Mouse (Mus musculus): ENCODE data around the gene Pbx1.
A peak's percentile ranks its signal among the peaks of the same experiment; 100 is the strongest.

Gene Pbx1

DNA sequence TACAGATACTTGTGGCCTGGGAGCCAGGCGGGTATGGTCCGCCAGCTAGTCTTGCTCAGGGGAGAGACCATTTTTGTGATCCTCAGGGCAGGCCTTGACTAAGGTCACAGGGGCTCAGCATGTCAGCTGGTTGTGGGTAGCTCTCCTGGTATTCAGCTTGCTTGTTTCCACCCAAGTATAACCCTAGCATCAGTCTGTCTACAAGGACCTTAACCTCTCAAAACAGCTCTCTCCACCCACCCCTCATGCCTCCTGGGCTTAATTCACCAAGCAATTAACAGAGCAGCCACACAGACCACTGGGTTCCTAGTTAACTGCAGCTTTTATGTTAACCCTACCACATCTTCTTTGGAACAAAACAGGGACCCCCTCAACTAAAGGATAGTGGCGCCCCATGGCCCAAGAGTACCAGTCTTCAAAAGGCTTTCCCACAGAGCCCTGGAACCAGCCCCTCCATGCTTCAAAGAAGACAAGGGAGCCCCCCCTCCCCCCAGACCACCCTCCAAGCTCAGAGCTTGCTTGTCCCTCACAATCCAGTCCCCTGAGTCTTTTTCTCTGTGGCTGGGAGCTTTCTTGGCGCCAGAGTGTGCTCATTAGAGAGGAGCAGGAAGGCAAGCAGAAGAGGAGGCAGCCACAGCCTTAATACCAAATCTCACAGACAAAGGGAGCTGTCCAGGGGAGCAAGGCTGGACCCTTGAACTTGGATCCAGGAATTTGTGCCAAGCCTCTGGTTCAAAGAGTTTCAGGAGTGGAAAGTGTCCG lies 48.1 kb downstream of the Pbx1 start:
- peak; percentile 58 for DNase-seq

DNA sequence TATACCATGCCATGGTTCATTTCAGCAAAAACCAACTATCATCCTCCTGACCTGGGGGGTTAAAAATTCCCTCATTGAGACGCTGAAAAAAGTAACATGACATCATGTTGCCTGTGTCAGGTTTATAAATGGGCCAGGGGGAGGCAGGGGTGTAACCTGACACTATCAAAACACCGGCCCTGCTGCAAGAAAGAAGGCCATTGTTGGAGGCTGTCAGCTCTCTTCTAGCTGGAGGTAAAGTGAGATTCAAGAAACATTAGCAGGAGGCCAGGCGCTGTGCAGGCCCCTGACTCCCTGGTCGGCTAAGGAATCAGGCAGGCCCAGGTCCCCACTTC lies 49.3 kb downstream of the Pbx1 start:
- no peak for DNase-seq

DNA sequence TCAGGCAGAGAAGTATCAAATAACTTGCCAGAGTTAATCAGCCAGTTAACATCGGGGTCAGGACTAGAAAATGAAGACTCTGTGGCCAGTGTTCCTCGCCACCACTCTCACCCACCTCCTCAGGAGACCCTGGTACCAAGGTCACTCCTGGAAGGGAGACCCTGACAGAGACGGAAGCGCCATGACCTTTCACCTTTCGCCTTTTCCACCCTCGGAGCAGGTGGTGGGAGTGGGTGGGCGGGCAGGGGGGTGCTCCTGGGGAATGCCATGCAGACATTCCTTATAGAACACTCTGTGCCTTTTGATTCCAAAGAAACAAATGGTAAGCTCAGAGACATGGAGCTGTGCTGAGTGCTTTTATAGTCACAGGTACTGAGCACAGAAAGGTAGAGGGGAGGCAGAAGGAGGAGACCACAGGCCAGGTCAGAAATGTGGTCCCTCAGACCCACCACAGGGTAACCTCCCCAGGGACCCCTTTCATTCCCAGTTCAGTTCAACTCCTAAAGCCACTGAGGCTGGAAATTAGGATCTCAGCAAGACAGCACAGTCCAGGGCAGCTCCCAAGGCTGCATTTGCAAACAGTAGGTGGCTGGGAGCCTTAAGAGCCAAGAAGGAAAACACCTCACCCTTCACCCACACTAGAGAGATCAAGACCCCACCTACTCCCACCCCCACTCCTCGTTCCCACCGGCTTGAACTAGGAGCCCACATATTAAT lies 49.8 kb downstream of the Pbx1 start:
- no peak for DNase-seq

DNA sequence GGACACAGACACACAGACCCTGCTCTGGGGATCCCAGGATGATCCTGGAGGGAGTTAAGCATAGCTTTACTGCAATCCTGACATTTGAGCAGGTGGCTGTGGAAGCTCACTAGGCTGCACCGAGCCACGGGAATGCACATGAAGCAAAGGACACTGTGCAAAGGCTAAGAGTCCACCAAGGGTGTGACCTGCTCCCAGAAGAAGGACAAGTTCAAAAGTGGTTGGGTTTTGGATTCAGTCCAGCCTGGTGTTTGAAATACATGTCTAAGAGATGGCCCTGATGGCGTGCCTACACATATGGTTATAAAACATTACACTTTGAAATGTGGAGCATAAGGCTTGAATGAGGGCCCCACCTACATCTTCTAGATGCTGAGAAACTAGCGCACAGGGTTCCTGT lies 50.6 kb downstream of the Pbx1 start:
- peak; percentile 55 for DNase-seq

DNA sequence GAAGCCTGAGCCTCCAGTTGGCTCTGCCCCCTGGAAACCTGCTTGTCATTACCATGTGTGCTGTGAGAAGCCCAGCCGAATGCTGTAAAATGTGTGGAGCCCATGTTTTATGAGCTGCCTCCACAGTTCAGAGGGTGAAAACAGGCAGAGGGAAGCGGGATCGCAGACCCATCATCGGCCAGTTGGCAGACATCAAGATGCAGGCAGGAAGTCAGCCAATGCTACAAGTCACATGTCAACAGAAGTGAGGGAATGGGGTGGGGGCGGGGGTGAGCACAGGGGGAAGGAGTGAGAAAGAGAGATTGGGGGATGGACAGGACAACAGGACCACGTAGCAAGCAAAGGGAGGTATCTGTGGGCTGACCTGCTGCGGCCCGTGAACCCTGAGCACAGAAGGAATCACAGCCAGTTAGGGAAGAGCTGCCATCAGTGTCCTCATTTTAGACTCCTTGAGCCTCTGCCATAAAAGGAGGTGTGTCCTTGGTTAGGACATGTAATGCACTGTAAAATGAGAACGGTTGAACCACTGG lies 51.8 kb downstream of the Pbx1 start:
- peak; percentile 79 for DNase-seq

DNA sequence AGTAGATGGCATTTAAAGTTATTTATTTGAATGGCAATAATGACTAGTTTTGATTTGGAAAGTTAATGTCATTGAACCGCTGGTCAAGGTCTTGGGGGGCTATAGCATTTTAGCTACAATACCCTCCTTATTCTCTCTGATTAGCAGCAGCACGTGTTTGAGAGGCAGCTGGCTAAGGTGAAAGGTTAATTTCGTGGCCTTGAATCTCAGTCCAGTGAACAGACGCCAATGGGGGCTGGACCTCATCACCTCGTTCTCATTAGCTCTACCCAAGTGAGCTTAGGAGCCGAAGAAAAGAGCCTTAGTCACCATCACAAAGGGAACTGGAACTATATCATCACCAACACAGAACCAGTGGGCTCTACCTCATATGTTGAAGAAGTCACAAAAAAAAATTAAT lies 54.4 kb downstream of the Pbx1 start:
- no peak for DNase-seq

DNA sequence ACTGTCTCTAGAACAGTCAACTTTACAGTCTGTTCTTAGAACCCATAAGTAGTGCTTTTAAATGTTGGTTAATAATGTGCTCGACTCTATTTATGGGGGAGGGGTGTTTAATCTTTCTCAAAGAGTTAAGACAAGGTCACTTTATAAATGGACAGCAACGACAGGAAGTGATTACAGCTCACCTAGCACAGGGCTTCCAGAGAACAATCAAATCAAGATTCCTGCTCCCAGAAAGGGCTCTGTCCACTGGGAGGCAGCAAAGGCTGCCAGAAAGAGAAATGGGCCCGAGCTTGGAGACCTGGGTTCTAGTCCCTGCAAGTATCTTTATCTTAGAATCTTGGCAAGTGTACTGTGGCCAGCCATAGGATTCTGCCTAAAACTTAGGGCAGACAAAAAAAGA lies 55.7 kb downstream of the Pbx1 start:
- peak; percentile 61 for DNase-seq

DNA sequence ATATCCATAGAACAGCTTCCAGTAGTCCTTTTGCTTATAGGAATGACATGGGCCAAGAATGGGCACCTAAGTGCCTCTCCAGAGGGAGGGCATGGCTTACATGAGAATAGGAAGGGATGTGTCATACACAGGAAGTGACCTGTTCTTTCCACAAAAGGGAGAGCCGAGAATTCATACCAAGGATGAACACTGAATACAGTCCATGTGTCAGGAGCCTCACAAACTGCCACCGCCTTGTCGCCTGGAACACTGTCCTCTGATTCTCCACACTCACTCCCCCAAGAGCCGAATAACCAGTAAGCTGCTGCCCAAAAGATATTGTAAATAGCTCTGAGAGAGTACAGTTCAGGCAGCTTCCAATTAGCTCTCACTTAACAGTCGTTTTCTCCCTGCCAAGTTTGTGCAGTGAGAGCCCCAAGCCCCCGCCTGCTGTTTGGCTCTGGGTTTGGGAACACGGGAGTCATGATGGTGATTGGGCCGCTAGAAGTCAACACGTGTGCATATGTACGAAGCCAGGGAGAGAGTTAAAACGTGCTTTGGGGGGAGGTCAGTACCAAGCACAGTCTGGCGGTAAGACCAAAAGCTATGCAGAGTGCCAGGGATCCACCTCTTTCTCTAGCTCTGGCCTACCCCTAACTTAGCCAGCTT lies 57.0 kb downstream of the Pbx1 start:
- no peak for DNase-seq

DNA sequence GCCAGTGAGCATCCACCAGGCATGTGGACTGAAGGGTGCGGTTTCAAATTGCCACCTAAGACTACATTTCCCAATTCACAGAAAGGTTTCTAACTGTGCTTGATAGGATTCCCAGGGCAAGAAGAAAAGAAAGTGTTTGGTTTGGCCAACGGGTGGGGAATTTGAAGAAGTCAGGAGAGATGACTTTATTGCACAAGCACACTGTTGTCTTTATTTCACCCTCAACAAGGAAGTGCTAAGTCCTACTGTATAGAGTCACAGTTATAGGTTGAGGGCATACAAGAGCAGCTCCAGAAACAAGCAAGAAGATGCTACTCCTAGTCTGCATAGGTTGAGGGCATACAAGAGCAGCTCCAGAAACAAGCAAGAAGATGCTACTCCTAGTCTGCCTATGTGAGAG lies 60.0 kb downstream of the Pbx1 start:
- no peak for DNase-seq

DNA sequence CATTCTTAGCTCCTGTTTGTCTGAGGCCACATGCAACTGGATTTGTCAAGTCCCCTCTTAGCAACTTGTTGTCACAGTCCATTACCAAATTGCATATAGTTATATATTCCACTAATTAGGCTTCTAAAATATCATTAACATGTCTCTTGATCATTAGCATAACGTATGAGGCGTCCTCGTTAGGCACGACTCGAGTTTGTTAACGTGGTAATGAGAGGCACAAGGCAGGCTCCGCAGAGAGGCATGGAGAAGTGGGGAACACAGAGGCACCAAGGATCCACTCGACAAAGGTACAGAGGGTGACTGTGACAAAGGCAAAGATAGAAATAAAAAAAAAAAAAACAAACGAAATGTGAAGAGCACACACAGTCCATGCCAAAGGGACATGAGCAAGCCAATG lies 61.1 kb downstream of the Pbx1 start:
- DNase-seq, result no peak

DNA sequence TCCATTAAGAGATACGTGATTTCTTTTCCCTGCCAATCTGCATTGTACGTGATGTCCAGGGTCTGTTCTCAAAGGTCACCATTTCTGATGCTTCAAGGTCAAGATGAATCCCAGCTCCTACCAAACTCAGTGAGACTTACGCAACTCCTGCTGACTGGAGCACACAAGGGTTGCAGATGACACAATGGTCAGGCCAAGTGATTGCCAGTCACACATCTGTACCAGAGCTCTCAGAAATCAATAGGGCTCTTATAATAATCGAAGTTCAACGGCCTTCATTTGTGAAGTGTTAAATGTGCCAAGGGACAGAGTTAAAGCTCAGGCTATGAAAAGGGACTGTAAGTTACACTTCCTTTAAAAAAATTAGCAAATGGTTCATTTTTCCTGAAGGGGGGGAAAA lies 65.8 kb downstream of the Pbx1 start:
- DNase-seq, result no peak

DNA sequence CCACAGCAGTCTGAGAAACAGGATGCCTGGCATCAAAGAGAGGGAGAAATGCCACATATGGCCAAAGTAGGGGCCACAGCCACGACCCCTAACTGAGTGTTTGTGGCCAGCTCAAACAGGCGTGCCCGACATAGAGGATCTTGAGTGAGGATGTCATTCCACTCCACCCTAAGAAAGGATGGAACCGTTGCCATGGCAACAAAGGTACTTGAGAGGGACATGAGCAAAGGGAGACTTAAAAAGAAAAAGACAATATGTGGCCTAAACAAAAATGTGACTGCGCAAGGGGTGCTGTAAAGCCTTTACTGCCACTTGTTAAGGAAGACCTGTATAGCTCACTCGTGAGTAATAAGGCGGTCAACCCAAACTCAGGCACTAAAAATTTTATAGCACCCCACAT lies 67.7 kb downstream of the Pbx1 start:
- no peak for DNase-seq

DNA sequence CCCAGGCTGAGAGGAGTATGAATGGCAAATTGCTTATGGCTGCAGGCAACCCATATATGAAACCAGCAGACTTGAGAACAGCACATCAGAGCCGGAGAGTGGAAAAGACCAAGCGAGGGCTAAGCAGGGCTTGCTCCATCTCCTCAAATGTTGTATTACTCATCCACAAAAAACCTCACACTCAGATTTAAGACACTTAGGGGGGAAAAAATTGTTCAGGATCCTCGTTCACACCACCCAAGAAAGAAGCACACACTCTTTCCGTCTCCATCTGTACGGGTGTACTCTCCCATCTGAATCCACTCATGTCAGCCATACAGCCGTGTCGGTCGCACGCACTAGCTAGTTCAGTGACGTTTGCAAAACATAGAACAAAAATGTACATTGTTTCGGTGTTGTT lies 69.0 kb downstream of the Pbx1 start:
- DNase-seq, result no peak

DNA sequence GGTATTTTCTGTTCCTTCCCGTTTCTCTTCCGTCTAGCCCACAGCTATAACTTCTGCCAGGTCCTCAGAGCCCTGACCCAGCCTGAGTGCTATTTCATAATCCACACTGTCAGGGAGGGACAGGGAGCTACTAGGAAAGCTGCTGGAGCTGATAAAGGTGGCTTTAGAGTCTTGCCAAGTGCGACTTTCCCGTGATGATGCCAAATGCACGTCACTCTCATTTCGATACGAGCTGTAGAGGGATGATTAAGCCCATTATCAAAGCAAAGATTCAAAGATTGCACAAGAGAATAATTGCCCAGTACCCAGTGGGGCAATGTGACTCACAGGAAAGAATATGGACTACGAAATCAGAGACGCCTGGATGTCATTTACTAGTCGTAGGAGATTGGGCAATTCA lies 69.6 kb downstream of the Pbx1 start:
- DNase-seq, result no peak

DNA sequence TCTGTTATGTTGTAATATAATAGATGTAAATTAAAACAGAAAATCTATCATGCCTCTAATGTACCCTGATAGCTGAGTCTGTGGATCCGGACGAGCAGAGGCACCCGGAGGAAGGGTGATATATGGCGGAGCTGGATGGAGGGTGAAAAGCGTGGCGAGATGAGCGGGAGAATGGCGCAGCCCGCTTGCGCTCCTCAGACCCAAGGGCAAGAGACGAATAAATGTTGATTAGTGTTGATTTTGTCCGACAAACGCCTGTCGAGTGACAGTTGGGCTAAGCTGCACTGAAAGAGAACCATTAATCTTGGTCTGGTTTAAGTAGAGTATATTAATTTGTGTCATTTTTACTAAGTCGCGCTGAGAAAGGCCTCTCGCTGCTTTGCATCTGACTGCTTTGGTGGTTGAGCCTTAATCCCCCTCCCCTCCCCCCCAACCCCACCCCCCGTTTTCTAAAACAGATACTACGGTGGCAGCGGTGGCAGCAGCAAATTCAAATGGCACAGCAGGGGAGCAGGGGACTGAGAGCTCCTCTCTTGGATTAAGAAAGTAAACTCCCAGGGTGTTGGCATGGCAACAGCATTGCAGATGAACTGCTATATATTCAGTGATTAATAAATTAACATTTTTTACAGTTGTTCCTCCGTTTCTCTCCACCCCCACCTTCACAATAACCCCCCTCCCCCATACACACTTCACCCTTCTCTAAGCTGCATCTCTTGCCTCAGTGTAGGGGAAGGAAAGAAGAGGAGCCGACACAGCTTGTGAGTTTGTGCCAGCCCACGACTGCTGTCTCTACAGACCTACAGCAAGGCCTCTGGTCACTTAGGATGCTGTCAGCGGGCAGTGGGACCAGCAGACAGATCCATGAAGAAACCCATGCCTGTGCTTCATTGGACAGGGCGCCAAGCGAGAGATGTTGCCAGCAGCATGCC lies 74.1 kb downstream of the Pbx1 start:
- DNase-seq, result no peak

DNA sequence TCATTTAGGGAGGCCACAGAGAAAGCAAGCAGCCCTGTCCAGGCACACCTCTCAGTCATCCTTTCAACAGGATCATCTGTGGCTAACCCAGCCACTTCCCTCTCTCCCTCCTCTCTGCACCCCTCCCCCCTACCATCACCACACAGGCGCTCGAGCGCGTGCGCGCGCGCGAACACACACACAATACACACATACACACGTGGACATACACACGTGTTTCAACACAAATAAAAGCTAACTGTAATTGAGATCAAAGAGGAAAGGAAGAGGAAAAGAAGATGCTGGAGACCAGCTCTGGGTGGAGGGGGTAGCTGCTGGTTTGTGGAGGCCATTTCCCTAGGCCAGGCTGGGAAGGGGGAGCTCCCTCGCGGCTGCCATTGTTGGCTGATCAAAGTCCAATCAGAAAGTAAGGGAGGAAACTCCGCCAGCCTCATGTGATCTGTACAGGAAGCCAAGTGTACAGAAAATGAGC lies 75.1 kb downstream of the Pbx1 start:
- peak; percentile 61 for DNase-seq

DNA sequence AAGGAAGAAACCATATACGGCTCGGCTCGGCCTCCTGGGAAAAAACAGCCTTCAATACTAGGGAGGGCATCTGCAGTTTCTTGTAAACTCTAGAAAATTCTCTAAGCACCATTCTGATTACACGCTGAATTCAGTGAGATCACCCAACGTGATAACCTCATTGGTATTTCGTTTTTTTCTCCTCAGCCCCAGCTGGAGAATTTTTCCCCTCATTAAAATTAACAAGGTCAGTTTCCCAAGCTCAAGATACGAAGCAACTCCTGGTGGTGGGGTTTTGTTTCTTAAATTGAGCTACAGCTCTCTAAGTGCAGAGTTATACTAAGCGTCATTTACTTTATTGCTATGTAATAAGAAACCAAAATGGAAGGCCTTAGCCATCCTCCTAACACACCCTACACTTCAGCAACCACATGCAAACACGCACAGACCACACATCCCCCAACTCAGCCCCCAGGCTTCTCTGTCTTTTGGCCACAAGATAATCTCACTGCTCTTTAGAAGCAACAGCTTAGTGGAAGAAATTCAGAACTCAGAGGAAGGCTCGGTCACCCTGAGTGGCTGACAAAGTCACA lies 76.0 kb downstream of the Pbx1 start:
- no peak for DNase-seq

DNA sequence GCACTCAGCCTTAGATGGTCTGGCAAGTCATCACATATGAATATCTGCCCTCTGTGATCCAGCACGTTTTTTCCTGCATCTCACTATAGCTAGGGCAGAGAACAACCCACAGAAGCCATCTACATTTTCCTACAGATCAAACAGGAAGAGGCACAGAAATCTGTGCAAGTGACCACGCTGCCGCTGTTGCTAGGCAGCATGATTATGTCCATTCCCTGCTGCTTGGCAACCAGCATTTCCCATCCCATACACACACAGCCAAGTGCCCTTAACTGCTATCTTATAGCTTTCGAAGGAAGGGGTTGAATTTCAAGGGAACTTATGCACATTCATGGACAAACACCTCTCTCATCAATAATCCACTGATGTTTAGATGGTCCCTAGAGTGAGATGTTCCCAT lies 77.1 kb downstream of the Pbx1 start:
- no peak for DNase-seq

DNA sequence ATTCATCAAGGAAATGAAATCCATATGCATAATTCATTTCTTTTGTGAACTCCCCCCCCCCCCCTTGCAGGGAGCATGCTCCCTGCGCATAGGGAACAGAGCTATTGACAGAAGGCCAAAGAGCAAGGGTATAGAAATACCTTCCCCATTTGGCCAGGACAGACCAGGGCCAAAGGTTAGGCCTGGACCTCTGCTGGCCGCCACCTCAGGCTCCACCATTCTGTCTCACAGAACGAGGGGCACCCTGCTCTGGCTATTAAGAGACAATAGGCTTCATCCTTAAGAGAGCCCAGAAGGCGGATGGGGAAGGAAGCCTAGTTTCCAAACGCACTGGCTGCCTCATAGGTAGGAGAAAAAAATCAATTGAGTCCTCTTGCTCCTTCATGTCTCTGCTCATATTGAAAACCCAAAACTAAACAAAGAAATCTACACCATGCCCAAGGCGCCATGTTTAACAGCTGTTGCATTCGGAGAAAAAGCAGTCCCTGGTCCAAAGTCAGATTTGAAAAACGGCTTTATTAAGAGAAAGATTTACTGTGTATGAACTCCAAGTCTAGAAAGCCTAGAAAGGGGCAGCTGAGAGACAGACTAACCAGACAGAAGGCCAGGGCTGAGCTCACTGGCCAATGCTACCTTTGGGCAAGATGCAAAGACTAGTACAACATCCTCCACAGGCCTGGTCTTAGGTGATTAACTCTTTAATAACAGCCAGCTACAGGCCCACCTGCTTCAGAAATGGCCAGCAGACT lies 83.9 kb downstream of the Pbx1 start:
- DNase-seq, result no peak

DNA sequence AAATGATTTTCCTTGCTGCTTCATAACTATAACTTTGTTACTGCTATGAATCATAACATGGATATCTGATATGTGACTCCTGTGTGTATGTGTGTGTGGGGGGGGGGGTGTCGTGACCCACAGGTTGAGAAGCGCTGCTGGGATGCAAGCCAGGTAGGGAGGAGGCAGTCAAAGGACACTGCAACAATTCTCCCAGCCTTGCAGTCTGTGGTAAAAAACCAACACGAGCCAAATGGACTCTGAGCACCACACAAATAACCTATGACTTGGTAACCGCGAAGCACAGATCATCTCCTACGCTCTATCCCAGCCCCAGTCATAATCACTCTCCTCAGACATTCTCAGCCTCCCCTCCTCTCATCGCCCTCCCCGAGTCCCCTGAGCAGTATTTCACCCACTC lies 87.2 kb downstream of the Pbx1 start:
- peak; percentile 69 for DNase-seq

DNA sequence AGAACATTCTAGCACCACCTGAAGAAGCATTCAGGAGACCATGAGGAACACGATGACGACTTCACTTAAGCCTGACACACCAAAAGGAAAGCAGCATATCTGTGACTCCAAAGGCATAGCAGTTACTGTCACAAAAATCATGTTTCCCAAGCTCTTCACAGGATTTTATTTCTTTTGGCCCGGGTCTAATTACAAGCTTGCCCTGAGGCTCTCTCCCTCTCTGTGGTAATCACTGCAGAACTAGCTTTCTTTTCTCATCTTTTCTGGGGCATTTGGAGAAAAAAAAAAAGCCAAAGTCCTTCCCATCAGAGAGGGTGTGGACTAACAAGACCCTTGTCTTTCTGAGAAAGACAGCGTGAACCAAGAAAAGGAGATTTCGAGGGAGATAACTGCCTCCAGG lies 87.8 kb downstream of the Pbx1 start:
- no peak for DNase-seq

DNA sequence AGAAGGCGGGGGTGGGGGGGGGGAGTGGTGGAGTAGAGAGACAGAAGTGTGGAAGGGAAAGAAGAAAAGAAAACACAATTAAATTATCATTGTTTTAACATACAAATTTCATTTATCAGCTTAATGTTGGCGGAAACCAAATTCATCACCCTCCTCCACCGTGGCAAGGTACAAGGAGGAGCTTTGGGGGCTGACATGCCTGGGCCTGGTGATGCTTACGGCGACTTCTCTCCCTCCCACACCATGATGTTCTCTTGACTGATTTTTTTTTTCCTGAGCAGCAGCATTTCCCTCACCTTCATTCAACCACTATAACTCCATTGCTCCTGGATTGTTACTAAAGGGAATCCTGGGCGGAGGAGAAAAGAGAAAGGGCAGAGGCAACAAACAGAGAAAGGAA lies 89.8 kb downstream of the Pbx1 start:
- no peak for DNase-seq
